Mouse (Mus musculus) liver, embryonic 11.5 days (tissue): ENCODE results near the gene Il12rb1. TPM values are rescaled to one million over a fixed set of nuclear protein-coding genes. Genes with fewer than 3 reads are reported as not detected.

Experiments
- ATAC-seq: fragments of 200-750 bp; cut with Nextera tagmentation; replicated peaks from 2 replicates; pipeline ENCODE4 v1.8.0; 2017; ENCODE audit warnings: moderate number of reproducible peaks, mild to moderate bottlenecking, moderate TSS enrichment, moderate library complexity; ENCODE audit not compliant: low FRiP score
- DNase-seq: peaks from one replicate; pipeline ENCODE4 v3.0.0-alpha.2; 2017; ENCODE audit warnings: low spot score
- H3K27ac ChIP-seq: fragments of 300-500 bp; sonication (generic); 2 replicates; pipeline ENCODE4 v1.5.1; 2014; ENCODE audit warnings: mild to moderate bottlenecking, low read depth, low read length, control low read depth
- H3K27me3 ChIP-seq: fragments of 300-500 bp; sonication (generic); replicated peaks from 2 replicates; pipeline ENCODE4 v1.6.1; 2014; ENCODE audit warnings: low read length, mixed read lengths; ENCODE audit not compliant: control insufficient read depth, insufficient read depth
- H3K36me3 ChIP-seq: fragments of 300-500 bp; sonication (generic); 2 replicates; pipeline ENCODE4 v1.6.1; 2014; ENCODE audit warnings: mild to moderate bottlenecking, low read length, moderate library complexity, mixed read lengths; ENCODE audit not compliant: control insufficient read depth, insufficient read depth
- H3K4me1 ChIP-seq: fragments of 300-500 bp; sonication (generic); replicated peaks from 2 replicates; pipeline ENCODE4 v1.6.1; 2014; ENCODE audit warnings: low read length, mixed read lengths; ENCODE audit not compliant: control insufficient read depth, insufficient read depth
- H3K4me2 ChIP-seq: fragments of 300-500 bp; sonication (generic); 2 replicates; pipeline ENCODE4 v1.6.1; 2014; ENCODE audit warnings: mild to moderate bottlenecking, control low read depth, moderate library complexity
- H3K4me3 ChIP-seq: fragments of 300-500 bp; sonication (generic); 2 replicates; pipeline ENCODE4 v1.5.1; 2014; ENCODE audit warnings: low read depth, low read length, control low read depth
- H3K9ac ChIP-seq: fragments of 300-500 bp; sonication (generic); 2 replicates; pipeline ENCODE4 v1.6.1; 2014; ENCODE audit warnings: low read depth, low read length, control low read depth
- H3K9me3 ChIP-seq: fragments of 300-500 bp; sonication (generic); 2 replicates; pipeline ENCODE4 v1.6.1; 2016; ENCODE audit warnings: low read length, inconsistent platforms, mixed read lengths; ENCODE audit not compliant: control insufficient read depth
- WGBS: fragments of 180-500 bp; shearing (Covaris S2); extraction: QIAGEN DNeasy Blood & Tissue Kit; methylation state at CpG from one replicate; pipeline ENCODE4 v1.1.7; 2014; 5-methylcytosine and 5-hydroxymethylcytosine counted together
- polyA plus RNA-seq: library from polyadenylated mRNA; unstranded; fragments of >200 nt; fragmentation: Nextera tagmentation; extraction: Ambion mirVana; gene quantifications from 2 replicates; pipeline ENCODE4 v1.2.1, GENCODE M21; 2014

Gene Il12rb1
- polyA plus RNA-seq, 1 experiment from 2014 or later: 0.10 TPM

GRCm38 (mm10) chr8:70801156-70801555, 7.1 kb upstream of the Il12rb1 start:
- WGBS: 25% methylated on average over 15 of the region's 15 CpGs
- no peak overlapping the region for H3K4me3 ChIP-seq
- no peak overlapping the region for H3K4me2 ChIP-seq
- no peaks in the 10 kb centered on the region for H3K9me3 ChIP-seq
- no peak overlapping the region for H3K9ac ChIP-seq
- H3K4me1 ChIP-seq: peaks cover 23% of the 10 kb centered on the region
- H3K27me3 ChIP-seq: peaks cover 47% of the 10 kb centered on the region
- DNase-seq (no peak), ATAC-seq (no peak)
- no peaks in the 10 kb centered on the region for H3K36me3 ChIP-seq
- no peak overlapping the region for H3K27ac ChIP-seq

GRCm38 (mm10) chr8:70801830-70802229, 6.4 kb upstream of the Il12rb1 start:
- Histone ChIP-seq H3K9ac (no peak overlapping the region), H3K9me3 (no peaks in the 10 kb centered on the region), H3K4me3 (no peak overlapping the region), H3K36me3 (no peaks in the 10 kb centered on the region), H3K27ac (no peak overlapping the region), H3K4me2 (no peak overlapping the region), H3K27me3 (peaks cover 42% of the 10 kb centered on the region), H3K4me1 (peaks cover 23% of the 10 kb centered on the region)
- ATAC-seq (no peak), DNase-seq (no peak)
- 74% methylated on average over 1 of the region's 1 CpGs for WGBS

- Histone ChIP-seq H3K36me3 (no peaks in the 10 kb centered on the region), H3K4me1 (peaks cover 25% of the 10 kb centered on the region), H3K27ac (no peak overlapping the region), H3K27me3 (peaks cover 37% of the 10 kb centered on the region), H3K4me2 (peak overlapping the region; percentile 99), H3K9me3 (no peaks in the 10 kb centered on the region), H3K9ac (no peak overlapping the region), H3K4me3 (peak overlapping the region; percentile 63; the same call in 1 of the 2 replicates)
- DNase-seq: no peak
- no peak for ATAC-seq
- 72% methylated on average over 11 of the region's 11 CpGs for WGBS
These were observed 5.3 kb upstream of the Il12rb1 start for GRCm38 (mm10) chr8:70802786-70803510.

- H3K4me1 ChIP-seq: peaks cover 22% of the 10 kb centered on the region
- H3K27ac ChIP-seq: peak overlapping the region; percentile 4; the same call in 1 of the 2 replicates
- peaks cover 28% of the 10 kb centered on the region for H3K27me3 ChIP-seq
- H3K36me3 ChIP-seq: no peaks in the 10 kb centered on the region
- peak; percentile 56; the same call in 1 of the 2 replicates for ATAC-seq
- peak; percentile 66 for DNase-seq
- peak overlapping the region; percentile 63 for H3K4me3 ChIP-seq
- peak overlapping the region; percentile 99 for H3K4me2 ChIP-seq
- no peaks in the 10 kb centered on the region for H3K9me3 ChIP-seq
- under 1% methylated on average over 47 of the region's 47 CpGs for WGBS
- H3K9ac ChIP-seq: peak overlapping the region; percentile 52
These were observed 4.3 kb upstream of the Il12rb1 start for GRCm38 (mm10) chr8:70803761-70804480.

- H3K9me3 ChIP-seq: no peaks in the 10 kb centered on the region
- H3K27me3 ChIP-seq: peaks cover 20% of the 10 kb centered on the region
- ATAC-seq (peak; percentile 86), DNase-seq (peak; percentile 84)
- peaks cover 22% of the 10 kb centered on the region for H3K4me1 ChIP-seq
- WGBS: 1% methylated on average over 45 of the region's 45 CpGs
- peak within 1 kb of the TSS; percentile 63 for H3K4me3 ChIP-seq
- no peaks in the 10 kb centered on the region for H3K36me3 ChIP-seq
- peak within 1 kb of the TSS; percentile 99 for H3K4me2 ChIP-seq
- peak within 1 kb of the TSS; percentile 52 for H3K9ac ChIP-seq
- H3K27ac ChIP-seq: peak within 1 kb of the TSS; percentile 4; the same call in 1 of the 2 replicates
These were observed 3.6 kb upstream of the Il12rb1 start, which contains the start of gene Mast3 for GRCm38 (mm10) chr8:70804481-70805206. Gene Mast3, minus strand, starts transcription at chr8:70805054.

- no peak for ATAC-seq
- no peak overlapping the region for H3K9ac ChIP-seq
- no peaks in the 10 kb centered on the region for H3K9me3 ChIP-seq
- no peak overlapping the region for H3K27ac ChIP-seq
- 38% methylated on average over 4 of the region's 4 CpGs for WGBS
- DNase-seq: no peak
- H3K27me3 ChIP-seq: peaks cover 5% of the 10 kb centered on the region
- H3K4me2 ChIP-seq: peak overlapping the region; percentile 32; the same call in 1 of the 2 replicates
- H3K36me3 ChIP-seq: no peaks in the 10 kb centered on the region
- peaks cover 27% of the 10 kb centered on the region for H3K4me1 ChIP-seq
- H3K4me3 ChIP-seq: no peak overlapping the region
These were observed 1.7 kb upstream of the Il12rb1 start for GRCm38 (mm10) chr8:70806541-70806940.

GRCm38 (mm10) chr8:70807304-70807703, 945 bp upstream of the Il12rb1 start:
- Histone ChIP-seq H3K9ac (no peak overlapping the region), H3K9me3 (no peaks in the 10 kb centered on the region), H3K4me3 (no peak overlapping the region), H3K36me3 (no peaks in the 10 kb centered on the region), H3K27ac (no peak overlapping the region), H3K4me1 (peaks cover 24% of the 10 kb centered on the region), H3K27me3 (peaks cover 1% of the 10 kb centered on the region), H3K4me2 (0 out of 2 replicates have a peak overlapping the region, but pooled peaks have one; percentile 21)
- 62% methylated on average over 1 of the region's 1 CpGs for WGBS
- no peak for DNase-seq
- ATAC-seq: no peak

GRCm38 (mm10) chr8:70808955-70809701, 879 bp downstream of the Il12rb1 start:
- no peak overlapping the region for H3K27ac ChIP-seq
- WGBS: 74% methylated on average over 8 of the region's 8 CpGs
- H3K9ac ChIP-seq: no peak overlapping the region
- no peaks in the 10 kb centered on the region; the same call in 1 of the 2 replicates for H3K27me3 ChIP-seq
- peaks cover 19% of the 10 kb centered on the region for H3K4me1 ChIP-seq
- no peak overlapping the region for H3K4me3 ChIP-seq
- H3K9me3 ChIP-seq: no peaks in the 10 kb centered on the region
- H3K36me3 ChIP-seq: no peaks in the 10 kb centered on the region
- DNase-seq (no peak), ATAC-seq (no peak)
- H3K4me2 ChIP-seq: no peak overlapping the region
